Mouse (Mus musculus): ENCODE results near the gene Smug1.

- TF ChIP-seq CTCF (IDR thresholded peaks at IDR 0.05; ENCODE audit: control insufficient read depth, insufficient read depth, low read length) (no peak), POLR2A (IDR thresholded peaks at IDR 0.05; ENCODE audit: borderline replicate concordance, control insufficient read depth, low read depth, low read length) (no peak)
Observed at GRCm38 (mm10) chr15:103147422-103147690, 19.5 kb downstream of the Smug1 start.
